Mouse (Mus musculus) heart, postnatal 14 days (tissue): ENCODE measurements around the gene Wt1. TPM values are rescaled to one million over a fixed set of nuclear protein-coding genes. Genes with fewer than 3 reads are reported as not detected.

Experiments used
- total RNA-seq, 2 experiments: library from RNA; stranded (reverse); gene quantifications; 2 replicates each; pipeline ENCODE4 v1.2.3; 2021

Wt1 gene
- total RNA-seq, 2 experiments from 2014 or later, result 13.0 to 13.8 TPM

Other genes starting within 250 kb of the Wt1 start
- gene Eif3m, start 109.4 kb upstream of the Wt1 start, total RNA-seq, result 100 to 1,000 TPM; 110 to 119 TPM
- not detected for gene Gm11060, start 34.5 kb upstream of the Wt1 start, total RNA-seq
- 1 to 10 TPM; 1.4 to 1.6 TPM for gene Them7, start 97.8 kb downstream of the Wt1 start, total RNA-seq